In genomic region chr4:56387051-56387450, GRCm38 (mm10) we compare ENCODE assay signal across 16 mouse cellular contexts.
DNase-seq lines count a peak whose midpoint lies in the region; ATAC-seq and TF ChIP-seq lines count a peak whose summit lies in the region.
"Had no signal": no experiment of that assay in that cellular context is flagged by ENCODE, and none has a peak within 500 bp of the region (broad histone marks: within the 10 kb centered on the region; RNA-seq: fewer than 3 reads in every experiment).

No protein-coding gene starts in this region.

- 70% methylated on average over 3 of the region's 3 CpGs for WGBS in heart, embryonic 11.5 days (ENCODE audit: insufficient replicate concordance)
- 67% methylated on average over 3 of the region's 3 CpGs for WGBS in neural tube, embryonic 15.5 days

- no peaks in the 10 kb centered on the region for H3K36me3 ChIP-seq in heart, embryonic 11.5 days (ENCODE audit: control insufficient read depth, insufficient read depth, low read length)
- no peaks in the 10 kb centered on the region for H3K36me3 ChIP-seq in C2C12 (ENCODE audit: control insufficient read depth, insufficient read depth)
- no peaks in the 10 kb centered on the region for H3K36me3 ChIP-seq in neural tube, embryonic 15.5 days
- H3K36me3 ChIP-seq: embryonic facial prominence, embryonic 15.5 days; heart, embryonic 13.5 days; hindbrain, embryonic 15.5 days had no signal

- H3K27me3 ChIP-seq in heart, embryonic 11.5 days (ENCODE audit: control insufficient read depth, insufficient read depth, low read length), result no peaks in the 10 kb centered on the region
- no peaks in the 10 kb centered on the region for H3K27me3 ChIP-seq in C2C12 (ENCODE audit: control insufficient read depth, insufficient read depth, insufficient read length)
- H3K27me3 ChIP-seq in neural tube, embryonic 15.5 days (replicated peaks), result no peaks in the 10 kb centered on the region; the same call in 1 of the 2 replicates
- H3K27me3 ChIP-seq: embryonic facial prominence, embryonic 15.5 days; heart, embryonic 13.5 days; hindbrain, embryonic 15.5 days had no signal

- H3K9me3 ChIP-seq in heart, embryonic 11.5 days (replicated peaks; ENCODE audit: control insufficient read depth, low read length), result no peaks in the 10 kb centered on the region
- H3K9me3 ChIP-seq in neural tube, embryonic 15.5 days (replicated peaks), result no peaks in the 10 kb centered on the region
- H3K9me3 ChIP-seq: embryonic facial prominence, embryonic 15.5 days; heart, embryonic 13.5 days; hindbrain, embryonic 15.5 days had no signal

- ATAC-seq in heart, embryonic 11.5 days (replicated peaks; ENCODE audit: insufficient number of reproducible peaks, low FRiP score, low TSS enrichment), result no peak
- no peak for ATAC-seq in neural tube, embryonic 15.5 days (ENCODE audit: low FRiP score)
- ATAC-seq: CD4-positive, CD25-positive, alpha-beta regulatory T cell, adult 4 months; liver, postnatal 0 days had no signal

- DNase-seq in heart, adult 11 months, result peak; percentile 95
- DNase-seq in adrenal gland, postnatal 36 days, result peak; percentile 5 to 13
- peak; percentile 11 to 21 for DNase-seq in heart, postnatal 36 days
- DNase-seq in left cerebral cortex, postnatal 10 days (ENCODE audit: extremely low spot score in 1 of 2, low spot score in 2 of 2), result no peak
- DNase-seq in kidney, postnatal 10 days, result no peak
- DNase-seq: cerebellum, adult 11-12 months; kidney, adult 8-10 months; liver, postnatal 0 days had no signal

- no peak overlapping the region for H3K4me2 ChIP-seq in heart, embryonic 11.5 days
- H3K4me2 ChIP-seq in neural tube, embryonic 15.5 days, result no peak overlapping the region
- H3K4me2 ChIP-seq: embryonic facial prominence, embryonic 15.5 days; heart, embryonic 13.5 days; hindbrain, embryonic 15.5 days had no signal

- H3ac ChIP-seq in C2C12 (ENCODE audit: control insufficient read depth, insufficient read length, low read depth), result no peak overlapping the region

- no peaks in the 10 kb centered on the region for H3K79me3 ChIP-seq in C2C12 (ENCODE audit: low read depth)

- H3K4me1 ChIP-seq in heart, embryonic 11.5 days (ENCODE audit: control insufficient read depth, insufficient read depth, low read length), result no peaks in the 10 kb centered on the region
- no peaks in the 10 kb centered on the region for H3K4me1 ChIP-seq in neural tube, embryonic 15.5 days
- H3K4me1 ChIP-seq: embryonic facial prominence, embryonic 15.5 days; heart, embryonic 13.5 days; hindbrain, embryonic 15.5 days had no signal

- H3K4me3 ChIP-seq in heart, embryonic 11.5 days (ENCODE audit: low read depth, low read length), result no peak overlapping the region
- H3K4me3 ChIP-seq in C2C12 (ENCODE audit: insufficient read depth, poor library complexity, severe bottlenecking), result no peak overlapping the region
- no peak overlapping the region for H3K4me3 ChIP-seq in neural tube, embryonic 15.5 days (replicated peaks)
- H3K4me3 ChIP-seq: embryonic facial prominence, embryonic 15.5 days; heart, embryonic 13.5 days; hindbrain, embryonic 15.5 days; left cerebral cortex, adult 2 months had no signal

- H3K79me2 ChIP-seq in C2C12 (ENCODE audit: control insufficient read depth, insufficient read depth), result no peaks in the 10 kb centered on the region

- TF ChIP-seq CTCF in C2C12 (IDR thresholded peaks at IDR 0.05; ENCODE audit: control insufficient read depth, insufficient read depth, insufficient read length), result no peak

- H3K27ac ChIP-seq in heart, embryonic 11.5 days (ENCODE audit: low read depth, low read length), result no peak overlapping the region
- H3K27ac ChIP-seq in neural tube, embryonic 15.5 days (replicated peaks), result no peak overlapping the region
- H3K27ac ChIP-seq: embryonic facial prominence, embryonic 15.5 days; heart, embryonic 13.5 days; hindbrain, embryonic 15.5 days; left cerebral cortex, adult 2 months had no signal

- intact Hi-C loops in heart, postnatal 36 days (cut with DNase I), result no loop called here
- intact Hi-C loops in left cerebral cortex, postnatal 10 days (cut with DNase I), result no loop called here

- H3K9ac ChIP-seq in heart, embryonic 11.5 days (ENCODE audit: low read depth, low read length), result no peak overlapping the region
- H3K9ac ChIP-seq in neural tube, embryonic 15.5 days (replicated peaks), result no peak overlapping the region
- H3K9ac ChIP-seq: embryonic facial prominence, embryonic 15.5 days; heart, embryonic 13.5 days; hindbrain, embryonic 15.5 days; liver, postnatal 0 days had no signal

TF ChIP-seq in C2C12, 6 proteins besides CTCF, POLR2A, EP300 and RAD21:
- TF ChIP-seq USF1 (IDR thresholded peaks at IDR 0.05; ENCODE audit: low read depth) (no peak), MYOD1 (IDR thresholded peaks at IDR 0.05; ENCODE audit: control insufficient read depth, insufficient read length, low read depth) (no peak), MAX (IDR thresholded peaks at IDR 0.05) (peak; percentile 21), CEBPB (IDR thresholded peaks at IDR 0.05; ENCODE audit: low read depth) (peak; percentile 79), FOSL1 (IDR thresholded peaks at IDR 0.05; ENCODE audit: insufficient read depth, low read length, poor library complexity, severe bottlenecking) (no peak), MYOG (IDR thresholded peaks at IDR 0.05; ENCODE audit: control insufficient read depth, extremely low read depth, insufficient read length) (no peak)

Comparison
In these comparisons a context has a peak if more than half of its experiments do, and no peak if none do; other contexts are left out.
1. DNase-seq: peak in heart, adult 11 months (single experiment), adrenal gland, postnatal 36 days (2 of 2) and heart, postnatal 36 days (2 of 2); none in left cerebral cortex, postnatal 10 days (0 of 2) and kidney, postnatal 10 days (single experiment).